Mouse (Mus musculus) adrenal gland, postnatal 14 days (tissue): ENCODE measurements around the gene Ptbp2. TPM values are rescaled to one million over a fixed set of nuclear protein-coding genes. Genes with fewer than 3 reads are reported as not detected.

Experiments
- DNase-seq: peaks from one replicate; pipeline ENCODE4 v3.0.0; 2021; ENCODE audit warnings: mixed read lengths
- long read RNA-seq, 2 experiments: library from polyadenylated mRNA; stranded (forward); transcript quantifications; one replicate each; pipeline ENCODE4 v2.0.0; 2021
- total RNA-seq: library from RNA; stranded (reverse); gene quantifications from 2 replicates; pipeline ENCODE4 v1.2.3, GENCODE M21; 2021

Ptbp2 gene
- total RNA-seq = 39.8 and 46.1 TPM in 2 replicates
- long read RNA-seq, experiment 1, partial matches to known transcripts = 0 of 13 reads
- long read RNA-seq, experiment 1, other reads (novel, unspliced or antisense) = 8 of 13 reads
- long read RNA-seq, experiment 2, partial matches to known transcripts = 3 of 10 reads
- long read RNA-seq, experiment 2, other reads (novel, unspliced or antisense) = 3 of 10 reads

GRCm38 (mm10) chr3:119784366-119784765 is at the start of gene Ptbp2:
TSS of gene Ptbp2 (minus strand) at chr3:119784466.
- no peak for DNase-seq

GRCm38 (mm10) chr3:119814678-119815077 is 30.4 kb upstream of the Ptbp2 start:
- DNase-seq = no peak

- DNase-seq = no peak
Measured at GRCm38 (mm10) chr3:119806123-119806522, 21.9 kb upstream of the Ptbp2 start.

GRCm38 (mm10) chr3:119794677-119795365 is 10.6 kb upstream of the Ptbp2 start:
- no peak for DNase-seq

GRCm38 (mm10) chr3:119782946-119783701 is 1.1 kb downstream of the Ptbp2 start:
- peak; percentile 94 for DNase-seq

- peak; percentile 67 for DNase-seq
Measured at GRCm38 (mm10) chr3:119782022-119782945, 2.0 kb downstream of the Ptbp2 start.

- DNase-seq = no peak
Measured at GRCm38 (mm10) chr3:119780876-119781275, 3.4 kb downstream of the Ptbp2 start.

- no peak for DNase-seq
Measured at GRCm38 (mm10) chr3:119779261-119779660, 5.0 kb downstream of the Ptbp2 start.

- no peak for DNase-seq
Measured at GRCm38 (mm10) chr3:119778431-119778830, 5.8 kb downstream of the Ptbp2 start.

- no peak for DNase-seq
Measured at GRCm38 (mm10) chr3:119776129-119776528, 8.1 kb downstream of the Ptbp2 start.

GRCm38 (mm10) chr3:119772789-119773188 is 11.5 kb downstream of the Ptbp2 start:
- no peak for DNase-seq

GRCm38 (mm10) chr3:119763772-119764171 is 20.5 kb downstream of the Ptbp2 start:
- no peak for DNase-seq

GRCm38 (mm10) chr3:119761732-119762131 is 22.5 kb downstream of the Ptbp2 start:
- DNase-seq = no peak

GRCm38 (mm10) chr3:119753791-119754190 is 30.5 kb downstream of the Ptbp2 start:
- DNase-seq = no peak

GRCm38 (mm10) chr3:119749551-119750249 is 34.6 kb downstream of the Ptbp2 start:
- DNase-seq = no peak

GRCm38 (mm10) chr3:119749140-119749539 is 35.1 kb downstream of the Ptbp2 start:
- DNase-seq = no peak

- DNase-seq = no peak
Measured at GRCm38 (mm10) chr3:119746656-119747055, 37.6 kb downstream of the Ptbp2 start.

- no peak for DNase-seq
Measured at GRCm38 (mm10) chr3:119745801-119746200, 38.5 kb downstream of the Ptbp2 start.

- no peak for DNase-seq
Measured at GRCm38 (mm10) chr3:119729863-119730262, 54.4 kb downstream of the Ptbp2 start.

GRCm38 (mm10) chr3:119712066-119712465 is 72.2 kb downstream of the Ptbp2 start:
- DNase-seq = no peak

- DNase-seq = no peak
Measured at GRCm38 (mm10) chr3:119711503-119711902, 72.8 kb downstream of the Ptbp2 start.
